Mouse (Mus musculus): ENCODE results near the gene Gm10197.

DNA sequence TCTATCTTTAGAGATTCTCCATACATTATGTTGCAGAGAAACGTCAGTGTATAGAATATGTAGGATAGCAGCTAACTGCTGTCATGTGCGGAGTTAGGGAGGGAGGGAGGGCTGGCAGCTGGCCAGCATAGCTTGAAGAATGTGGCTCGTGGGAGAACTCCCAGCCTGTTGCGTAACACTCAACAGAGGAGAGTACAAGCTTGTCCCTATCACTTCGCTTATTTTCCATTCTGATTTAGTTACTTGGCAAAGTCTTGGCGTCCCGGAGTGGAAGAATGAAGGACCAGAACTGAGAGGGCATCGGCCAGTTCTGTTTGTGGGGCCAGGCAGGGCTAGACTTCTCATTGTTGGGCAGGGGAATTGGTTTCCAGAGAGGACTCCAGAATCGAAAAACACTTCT lies 6.6 kb downstream of the Gm10197 start:
- TF ChIP-seq CTCF (IDR thresholded peaks at IDR 0.05; ENCODE audit: low read depth) = no peak
- TF ChIP-seq EP300 (IDR thresholded peaks at IDR 0.05; ENCODE audit: low read depth) = no peak
